Mouse (Mus musculus): ENCODE data around the gene Sh3bp1.

Gene Sh3bp1

GRCm38 (mm10) chr15:78899740-78900584 lies at the start of gene Sh3bp1:
Gene Sh3bp1, plus strand, starts transcription at chr15:78899768.
- TF ChIP-seq GATA4 (IDR thresholded peaks at IDR 0.05; ENCODE audit: insufficient replicate concordance, low read length), result no peak

GRCm38 (mm10) chr15:78850059-78850824 lies 49.3 kb upstream of the Sh3bp1 start:
- no peak for TF ChIP-seq GATA4 (IDR thresholded peaks at IDR 0.05; ENCODE audit: insufficient replicate concordance, low read length)

DNA sequence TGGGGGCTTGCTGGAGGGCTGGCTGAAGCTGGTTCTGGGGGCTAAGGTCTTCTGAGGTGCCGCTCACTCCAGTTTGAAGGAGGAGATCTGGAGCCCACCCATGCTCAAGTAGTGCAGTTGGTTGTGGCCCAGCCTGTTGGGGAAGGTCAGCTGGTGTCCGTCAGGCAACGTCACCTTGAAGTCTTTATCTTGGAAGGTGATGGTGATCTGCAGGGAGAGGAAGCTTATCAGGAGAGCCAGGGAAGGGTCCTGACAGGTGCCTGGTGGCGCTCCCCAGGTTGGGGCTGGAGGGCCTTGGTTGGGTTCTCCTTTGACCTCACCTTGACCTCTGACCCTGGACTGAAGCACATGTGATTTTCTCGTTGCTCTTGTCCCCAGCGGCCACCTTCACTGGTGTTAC lies 48.6 kb upstream of the Sh3bp1 start:
- no peak for TF ChIP-seq GATA4 (IDR thresholded peaks at IDR 0.05; ENCODE audit: insufficient replicate concordance, low read length)

- peak; percentile 52; the same call in 1 of the 2 replicates for TF ChIP-seq GATA4 (IDR thresholded peaks at IDR 0.05; ENCODE audit: insufficient replicate concordance, low read length)
Measured at GRCm38 (mm10) chr15:78851505-78852153, 47.9 kb upstream of the Sh3bp1 start.

DNA sequence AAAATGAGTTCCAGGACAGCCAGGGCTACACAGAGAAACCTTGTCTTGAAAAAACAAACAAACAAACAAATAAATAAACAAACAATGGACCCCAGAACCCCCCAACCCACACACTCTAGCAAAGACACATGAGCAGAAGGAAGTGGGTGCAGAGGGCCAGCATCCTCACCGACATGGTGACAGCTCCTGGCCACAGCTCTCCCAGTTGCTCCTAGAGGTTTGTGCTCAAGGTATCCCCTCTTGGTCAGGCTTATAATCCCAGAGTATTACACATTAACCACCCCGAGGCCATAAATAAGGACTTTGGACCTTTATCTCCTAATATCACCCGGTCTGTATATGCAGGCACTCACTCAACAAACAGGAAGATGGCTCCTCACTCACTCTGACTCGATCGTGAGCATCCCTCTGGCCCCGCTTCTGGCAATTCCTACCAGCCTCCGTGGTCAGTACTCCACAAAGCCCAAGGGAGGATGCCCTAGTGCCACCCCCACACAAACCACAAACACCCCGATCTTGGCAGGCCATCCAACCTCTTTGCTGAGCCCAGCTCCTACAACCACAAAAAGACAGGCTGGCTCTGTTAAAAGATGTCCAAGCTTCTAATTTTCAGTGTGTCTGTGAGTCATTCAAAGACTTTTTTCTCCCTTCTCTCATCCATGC lies 44.1 kb upstream of the Sh3bp1 start, which contains the start of gene Lgals2:
Gene Lgals2, minus strand, starts transcription at position 227 of the 663 bp plus-strand sequence.
- no peak for TF ChIP-seq GATA4 (IDR thresholded peaks at IDR 0.05; ENCODE audit: insufficient replicate concordance, low read length)

DNA sequence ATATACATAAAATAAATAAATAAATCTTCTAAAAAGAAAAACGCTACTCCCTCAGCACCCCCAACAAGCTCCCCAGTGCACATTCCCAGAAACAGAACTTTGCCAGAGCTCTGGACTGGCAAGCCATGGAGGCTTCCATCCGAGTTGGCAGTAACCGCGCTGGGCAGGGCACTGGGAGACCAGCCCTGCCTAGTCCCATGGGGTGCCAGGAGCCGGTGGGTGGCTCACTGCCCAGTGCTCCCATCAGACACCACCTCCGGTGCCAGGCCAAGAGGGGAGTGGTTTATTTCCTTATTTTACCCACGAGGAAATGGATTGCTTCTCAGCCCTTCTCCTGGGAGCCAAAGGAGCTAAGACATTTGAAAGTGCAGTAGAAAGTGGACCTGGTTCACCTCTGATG lies 42.6 kb upstream of the Sh3bp1 start:
- TF ChIP-seq GATA4 (IDR thresholded peaks at IDR 0.05; ENCODE audit: insufficient replicate concordance, low read length), result no peak

DNA sequence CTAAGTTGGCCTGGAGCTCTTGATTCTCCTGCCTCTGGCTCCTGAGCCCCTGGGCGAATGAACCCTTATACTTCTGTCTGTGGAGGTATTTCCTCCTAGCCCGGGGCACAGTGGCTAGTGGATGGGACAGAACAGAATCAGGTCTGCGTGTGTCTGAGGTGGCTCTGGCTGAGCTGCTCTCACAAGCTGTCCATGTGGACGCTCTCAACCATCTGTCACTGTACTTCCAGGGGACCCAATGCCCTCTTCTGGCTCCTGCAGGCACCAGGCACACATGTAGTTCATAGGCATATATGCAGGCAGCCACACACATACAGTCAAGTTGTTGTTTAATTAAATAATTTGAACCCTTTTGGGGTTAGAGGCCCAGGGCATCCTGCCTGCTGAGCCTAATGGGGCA lies 40.3 kb upstream of the Sh3bp1 start:
- TF ChIP-seq GATA4 (IDR thresholded peaks at IDR 0.05; ENCODE audit: insufficient replicate concordance, low read length), result no peak

DNA sequence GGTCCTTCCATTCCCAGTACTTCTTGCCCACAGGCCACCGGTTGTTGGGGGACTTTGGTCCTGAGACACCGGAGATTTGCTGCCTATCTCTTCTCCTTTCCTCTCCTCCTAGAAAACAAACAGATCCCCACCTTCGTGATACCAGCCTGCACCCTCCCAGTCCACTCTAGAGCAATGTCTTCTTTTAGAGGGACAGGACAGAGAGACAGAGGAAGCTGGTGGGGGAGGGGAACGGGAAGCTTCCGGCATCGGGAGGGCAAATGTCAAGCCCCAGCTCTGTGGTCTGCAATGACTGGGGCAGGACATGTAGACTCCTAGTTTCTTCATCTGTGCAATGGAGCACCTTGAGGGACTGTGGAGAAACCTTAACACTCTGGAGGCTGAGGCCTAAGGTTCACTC lies 39.9 kb upstream of the Sh3bp1 start:
- TF ChIP-seq GATA4 (IDR thresholded peaks at IDR 0.05; ENCODE audit: insufficient replicate concordance, low read length), result no peak

- no peak for TF ChIP-seq GATA4 (IDR thresholded peaks at IDR 0.05; ENCODE audit: insufficient replicate concordance, low read length)
Measured at GRCm38 (mm10) chr15:78862280-78862679, 37.3 kb upstream of the Sh3bp1 start.

- no peak for TF ChIP-seq GATA4 (IDR thresholded peaks at IDR 0.05; ENCODE audit: insufficient replicate concordance, low read length)
Measured at GRCm38 (mm10) chr15:78863154-78863553, 36.4 kb upstream of the Sh3bp1 start.

DNA sequence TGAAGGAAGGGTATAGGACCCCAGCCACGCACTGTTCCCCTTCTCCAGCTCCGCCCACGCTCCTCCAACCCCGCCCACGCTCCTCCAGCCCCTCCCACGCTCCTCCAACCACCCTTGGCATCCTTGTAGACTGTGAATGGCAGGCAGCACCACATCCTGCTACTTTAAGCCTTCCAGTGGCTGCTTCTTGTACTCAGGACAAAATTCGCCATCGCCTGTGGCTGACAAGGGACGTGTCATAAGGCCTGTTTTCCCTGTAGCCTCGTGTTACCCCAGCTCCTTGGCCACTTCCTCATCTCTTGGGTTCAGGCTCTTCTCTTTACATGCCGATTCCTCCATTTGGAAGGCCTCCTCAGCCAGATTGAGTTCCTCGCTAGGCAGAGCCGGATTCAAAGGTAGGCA lies 35.7 kb upstream of the Sh3bp1 start:
- TF ChIP-seq GATA4 (IDR thresholded peaks at IDR 0.05; ENCODE audit: insufficient replicate concordance, low read length), result no peak

- no peak for TF ChIP-seq GATA4 (IDR thresholded peaks at IDR 0.05; ENCODE audit: insufficient replicate concordance, low read length)
Measured at GRCm38 (mm10) chr15:78868398-78868797, 31.2 kb upstream of the Sh3bp1 start.

DNA sequence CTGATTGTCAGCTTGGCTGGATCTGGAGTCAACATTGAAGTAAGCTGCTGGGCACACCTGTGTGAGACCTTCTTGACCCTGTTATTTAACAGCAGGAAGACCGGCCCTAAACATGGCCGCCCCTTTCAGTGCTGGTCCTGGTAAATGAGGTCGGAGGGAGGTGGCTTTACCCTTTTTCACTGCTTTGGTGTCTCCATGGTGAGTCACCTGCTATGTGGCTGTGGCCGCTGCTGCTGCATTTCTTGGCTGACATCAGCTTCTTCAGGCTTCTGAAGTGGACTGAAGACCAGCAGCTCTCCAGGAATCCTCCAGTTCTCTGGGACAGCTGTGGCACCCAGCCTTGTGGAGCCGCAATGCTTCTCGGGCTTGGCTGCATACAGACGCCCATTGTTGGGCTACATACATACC lies 30.7 kb upstream of the Sh3bp1 start:
- TF ChIP-seq GATA4 (IDR thresholded peaks at IDR 0.05; ENCODE audit: insufficient replicate concordance, low read length), result no peak

DNA sequence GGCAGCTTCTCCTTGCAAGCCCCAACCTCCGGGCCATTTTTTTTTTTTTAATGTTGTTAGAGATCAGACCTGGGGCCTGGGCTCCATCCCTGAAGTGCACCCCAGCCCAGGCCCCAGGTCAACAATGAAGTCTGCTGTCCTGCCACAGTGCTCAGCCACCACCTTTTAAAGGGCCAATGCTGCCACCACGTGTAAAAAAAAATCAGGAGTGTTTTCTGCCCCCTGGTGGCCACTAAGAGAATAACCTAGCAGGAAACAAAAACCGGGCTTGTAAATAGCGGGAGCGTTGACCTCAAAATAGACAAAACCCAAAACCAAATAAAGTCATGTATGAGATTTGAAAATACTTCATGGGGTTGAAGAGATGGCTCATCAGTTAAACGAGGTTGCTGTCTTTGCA lies 29.8 kb upstream of the Sh3bp1 start:
- TF ChIP-seq GATA4 (IDR thresholded peaks at IDR 0.05; ENCODE audit: insufficient replicate concordance, low read length), result no peak

DNA sequence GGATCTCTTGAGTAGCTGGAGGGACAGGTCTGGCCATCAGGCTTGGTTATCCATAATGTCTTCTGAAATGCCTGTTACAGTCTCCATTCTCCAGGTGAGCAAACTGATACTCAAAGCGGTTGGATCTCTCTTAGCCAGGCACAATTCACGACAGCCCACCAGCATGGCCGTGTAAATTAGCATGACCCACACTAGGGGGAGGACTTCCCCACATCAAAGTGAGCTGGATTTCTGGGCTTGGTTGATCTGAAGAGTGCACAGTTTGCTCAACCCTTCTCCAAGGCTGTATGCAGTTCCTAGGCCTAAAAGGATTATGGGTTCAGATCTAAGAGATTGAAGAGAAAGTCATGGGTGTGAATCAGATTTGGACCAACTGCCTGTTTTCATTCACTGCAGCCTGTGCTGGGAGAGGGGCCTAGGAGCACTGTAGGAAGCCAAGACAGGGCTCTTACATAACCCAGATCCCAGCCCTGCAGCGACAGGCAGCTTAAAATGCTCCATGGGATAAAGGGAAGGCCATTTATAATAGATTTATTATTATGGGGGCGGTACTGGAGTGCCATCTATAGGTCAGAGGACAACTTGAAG lies 27.5 kb upstream of the Sh3bp1 start:
- no peak for TF ChIP-seq GATA4 (IDR thresholded peaks at IDR 0.05; ENCODE audit: insufficient replicate concordance, low read length)
